Comparison of ENCODE assay signal across 24 mouse cellular contexts in genomic region chr1:178234109-178234508, GRCm38 (mm10).
"Had no signal": no experiment of that assay in that cellular context is flagged by ENCODE, and none has a peak within 500 bp of the region (broad histone marks: within the 10 kb centered on the region; RNA-seq: fewer than 3 reads in every experiment).

No protein-coding gene starts in this region.

- H3K4me2 ChIP-seq: heart, embryonic 11.5 days; heart, embryonic 13.5 days; heart, embryonic 15.5 days; hindbrain, embryonic 13.5 days; hindbrain, embryonic 15.5 days; kidney, embryonic 15.5 days; limb, embryonic 13.5 days; limb, embryonic 15.5 days had no signal

- DNase-seq: gastrocnemius, postnatal 14 days; gastrocnemius, postnatal 36 days; heart, adult 2 months; heart, postnatal 14 days; heart, postnatal 36 days; kidney, adult 11 months; kidney, adult 2 months; kidney, adult 9 months; kidney, postnatal 14 days; kidney, postnatal 36 days; layer of hippocampus, adult 9-11 months; layer of hippocampus, postnatal 36 days; left cerebral cortex, postnatal 4 days had no signal

- H3K9ac ChIP-seq: heart, embryonic 13.5 days; heart, embryonic 15.5 days; hindbrain, embryonic 13.5 days; hindbrain, embryonic 15.5 days; kidney, embryonic 15.5 days; limb, embryonic 13.5 days; limb, embryonic 15.5 days had no signal

- H3K27me3 ChIP-seq: heart, embryonic 13.5 days; heart, embryonic 15.5 days; hindbrain, embryonic 13.5 days; hindbrain, embryonic 15.5 days; kidney, embryonic 15.5 days; limb, embryonic 13.5 days; limb, embryonic 15.5 days had no signal

- H3K9me3 ChIP-seq: hindbrain, embryonic 13.5 days; hindbrain, embryonic 15.5 days; limb, embryonic 13.5 days; limb, embryonic 15.5 days had no signal

- H3K27ac ChIP-seq: heart, adult 2 months; heart, embryonic 15.5 days; hindbrain, embryonic 13.5 days; hindbrain, embryonic 15.5 days; hindbrain, postnatal 0 days; kidney, embryonic 15.5 days; kidney, postnatal 0 days; limb, embryonic 13.5 days; limb, embryonic 15.5 days had no signal

- H3K4me1 ChIP-seq: hindbrain, embryonic 13.5 days; hindbrain, embryonic 15.5 days; kidney, embryonic 15.5 days; limb, embryonic 13.5 days; limb, embryonic 15.5 days had no signal

- H3K4me3 ChIP-seq: heart, adult 2 months; heart, embryonic 13.5 days; heart, embryonic 15.5 days; hindbrain, embryonic 13.5 days; hindbrain, embryonic 15.5 days; kidney, embryonic 15.5 days; limb, embryonic 13.5 days; limb, embryonic 15.5 days had no signal

- ATAC-seq: hindbrain, postnatal 0 days; intestine, embryonic 16.5 days had no signal
